Mouse (Mus musculus) lung, adult 2 months (tissue): ENCODE data around the gene Ddx20. TPM values are rescaled to one million over a fixed set of nuclear protein-coding genes. Genes with fewer than 3 reads are reported as not detected.

Experiments used
- DNase-seq: peaks from one replicate; pipeline ENCODE4 v3.0.0; 2022
- H3K4me1 ChIP-seq: fragments of 200-500 bp; 2 replicates; pipeline ENCODE4 v1.6.1; 2011; ENCODE audit warnings: low read length; ENCODE audit not compliant: control insufficient read depth, insufficient read depth
- H3K4me3 ChIP-seq: fragments of 200-500 bp; replicated peaks from 2 replicates; pipeline ENCODE3; 2011; ENCODE audit warnings: low read depth, mild to moderate bottlenecking, control low read depth, low read length; ENCODE audit errors: extremely low read depth
- CTCF ChIP-seq: fragments of 200-500 bp; IDR thresholded peaks from 2 replicates; pipeline ENCODE4 v1.5.1; 2011; ENCODE audit warnings: mild to moderate bottlenecking, low read length, control low read depth; ENCODE audit not compliant: insufficient read depth
- POLR2A ChIP-seq: fragments of 200-500 bp; IDR thresholded peaks from 2 replicates; pipeline ENCODE4 v1.6.1; 2011; ENCODE audit warnings: low read depth, mild to moderate bottlenecking, control low read depth, low read length, borderline replicate concordance; ENCODE audit errors: extremely low read depth
- WGBS: fragments of 180-500 bp; shearing (Covaris S2); methylation state at CpG from one replicate; pipeline ENCODE4 v1.1.7; 2018; 5-methylcytosine and 5-hydroxymethylcytosine counted together
- polyA plus RNA-seq: library from polyadenylated mRNA; depleted of rRNA; stranded (reverse); fragments of >200 nt; gene quantifications from 2 replicates; pipeline ENCODE4 v1.2.3, GENCODE M21; 2012

Gene Ddx20
- polyA plus RNA-seq, 1 experiment: 11.6 TPM

- Histone ChIP-seq H3K4me3 (no peak overlapping the region), H3K4me1 (no peaks in the 10 kb centered on the region)
- peak; percentile 43 for DNase-seq
- 19% methylated on average over 7 of the region's 7 CpGs for WGBS
- TF ChIP-seq CTCF: peak; percentile 46; the same call in 1 of the 2 replicates
- no peak for TF ChIP-seq POLR2A
Measured at GRCm38 (mm10) chr3:105674595-105675218, 12.7 kb downstream of the Ddx20 start.

DNA sequence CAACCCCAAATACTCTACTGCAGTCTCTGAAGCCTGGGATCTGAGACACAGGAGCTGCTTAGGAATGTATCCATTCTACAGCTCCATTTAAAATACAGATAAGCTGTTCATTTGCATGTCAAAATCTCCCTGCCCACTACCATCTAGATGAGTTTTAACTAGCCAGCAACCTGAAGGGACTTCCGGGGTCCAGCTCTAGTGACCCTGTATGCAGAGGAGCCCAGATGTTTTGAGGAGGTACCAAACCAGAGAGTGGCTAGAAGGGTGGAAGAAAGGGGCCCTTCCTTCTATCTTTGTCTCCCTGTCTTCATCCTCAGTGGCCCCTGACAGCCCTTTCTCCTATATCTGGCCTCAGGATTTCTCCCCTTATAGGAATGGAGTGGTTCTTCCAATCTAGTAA lies 16.6 kb downstream of the Ddx20 start:
- no peaks in the 10 kb centered on the region for H3K4me1 ChIP-seq
- no peak for DNase-seq
- no peak overlapping the region for H3K4me3 ChIP-seq
- 94% methylated on average over 1 of the region's 1 CpGs for WGBS
- no peak for TF ChIP-seq CTCF
- no peak for TF ChIP-seq POLR2A

GRCm38 (mm10) chr3:105669776-105670175 lies 17.6 kb downstream of the Ddx20 start:
- TF ChIP-seq POLR2A (no peak), CTCF (no peak)
- WGBS: 83% methylated on average over 3 of the region's 3 CpGs
- Histone ChIP-seq H3K4me3 (no peak overlapping the region), H3K4me1 (no peaks in the 10 kb centered on the region)
- DNase-seq: no peak

DNA sequence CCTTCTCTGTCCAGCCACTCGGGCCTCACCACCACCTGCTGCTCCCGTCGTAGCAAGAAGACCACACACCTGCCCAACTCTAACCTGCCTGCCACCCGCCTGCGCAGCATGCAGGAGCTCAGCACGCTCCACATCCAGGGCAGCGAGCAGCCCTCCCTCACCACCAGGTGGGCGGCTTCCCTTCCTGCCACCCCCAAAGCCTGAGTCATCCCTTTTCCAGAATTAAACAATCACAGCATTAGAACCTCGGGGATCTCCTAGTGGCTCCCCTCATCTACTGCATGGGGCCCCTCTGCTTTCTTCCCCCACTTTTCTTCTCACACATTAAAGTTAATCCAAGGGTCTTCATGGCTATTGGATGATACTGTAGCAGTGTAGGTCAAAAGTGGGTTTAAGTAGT lies 19.2 kb downstream of the Ddx20 start:
- Histone ChIP-seq H3K4me1 (no peaks in the 10 kb centered on the region), H3K4me3 (no peak overlapping the region)
- no peak for DNase-seq
- 41% methylated on average over 9 of the region's 9 CpGs for WGBS
- TF ChIP-seq POLR2A (no peak), CTCF (no peak)

GRCm38 (mm10) chr3:105666996-105667523 lies 20.3 kb downstream of the Ddx20 start:
- no peaks in the 10 kb centered on the region for H3K4me1 ChIP-seq
- no peak for TF ChIP-seq CTCF
- H3K4me3 ChIP-seq: no peak overlapping the region
- DNase-seq: no peak
- WGBS: 72% methylated on average over 4 of the region's 4 CpGs

DNA sequence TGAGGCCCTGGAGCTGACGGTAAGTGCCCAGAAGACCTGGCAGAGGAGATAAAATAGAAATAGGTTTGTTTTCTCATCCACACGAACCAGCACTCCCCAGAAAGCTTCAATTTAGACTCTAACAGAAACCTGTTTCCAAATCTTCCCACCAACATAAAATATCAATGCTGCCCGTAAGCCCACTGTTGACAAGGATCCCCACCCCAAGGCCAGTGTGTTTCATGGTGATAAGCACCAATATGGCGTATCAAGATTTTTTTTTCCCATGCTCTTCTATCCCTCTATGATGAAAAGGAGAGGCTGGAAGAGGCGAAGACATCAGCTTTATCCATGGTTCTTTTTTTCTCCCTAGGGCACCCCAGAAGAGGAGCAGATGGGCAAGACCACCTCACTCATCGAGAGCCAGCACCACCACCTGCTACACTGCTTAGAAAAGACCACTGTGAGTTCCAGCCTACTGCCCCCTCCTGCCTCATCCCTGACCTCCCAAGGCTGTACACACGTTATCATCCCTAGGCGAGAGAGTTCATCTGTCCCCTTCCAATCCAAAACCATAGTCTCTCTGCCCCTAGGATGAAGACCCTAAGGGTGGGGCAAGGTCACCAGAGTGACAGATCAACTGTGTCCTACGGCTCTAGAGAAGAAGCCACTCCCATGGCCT lies 22.1 kb downstream of the Ddx20 start:
- DNase-seq: no peak
- 80% methylated on average over 9 of the region's 9 CpGs for WGBS
- H3K4me1 ChIP-seq: no peaks in the 10 kb centered on the region
- H3K4me3 ChIP-seq: no peak overlapping the region
- TF ChIP-seq POLR2A (no peak), CTCF (no peak)

DNA sequence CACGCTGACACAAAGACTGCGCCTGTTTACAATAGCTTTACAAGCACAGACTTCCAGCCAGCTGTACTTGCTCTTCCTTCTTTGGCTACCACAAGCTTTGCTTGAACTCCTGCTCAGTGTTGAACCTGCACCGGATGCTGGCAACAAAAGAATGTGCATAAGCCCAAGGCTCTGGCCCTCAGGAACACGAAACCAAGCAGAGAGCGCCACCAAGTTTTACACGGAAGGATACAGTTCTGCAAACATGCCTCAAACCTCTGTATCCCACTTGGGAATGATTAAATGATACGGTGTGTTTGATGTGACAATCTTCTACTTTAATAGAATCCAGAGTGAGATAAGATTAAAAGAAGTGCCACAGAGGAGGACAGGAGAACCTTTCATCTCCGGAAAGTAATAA lies 24.3 kb downstream of the Ddx20 start:
- DNase-seq: no peak
- TF ChIP-seq POLR2A: no peak
- TF ChIP-seq CTCF: no peak
- H3K4me3 ChIP-seq: no peak overlapping the region
- H3K4me1 ChIP-seq: no peaks in the 10 kb centered on the region
- WGBS: 51% methylated on average over 8 of the region's 8 CpGs

GRCm38 (mm10) chr3:105660530-105660929 lies 26.8 kb downstream of the Ddx20 start:
- no peaks in the 10 kb centered on the region for H3K4me1 ChIP-seq
- 51% methylated on average over 2 of the region's 2 CpGs for WGBS
- H3K4me3 ChIP-seq: no peak overlapping the region
- TF ChIP-seq CTCF (no peak), POLR2A (no peak)
- DNase-seq: no peak

- no peak for DNase-seq
- no peaks in the 10 kb centered on the region for H3K4me1 ChIP-seq
- TF ChIP-seq POLR2A (no peak), CTCF (no peak)
- no peak overlapping the region for H3K4me3 ChIP-seq
- WGBS: 90% methylated on average over 11 of the region's 11 CpGs
Measured at GRCm38 (mm10) chr3:105655031-105655585, 32.3 kb downstream of the Ddx20 start.
